Mouse (Mus musculus) gastrocnemius, postnatal 36 days (tissue): ENCODE data around the gene Robo2. TPM values are rescaled to one million over a fixed set of nuclear protein-coding genes. Genes with fewer than 3 reads are reported as not detected.
"Not testable (repeated sequence)": the region's sequence is repeated elsewhere in the genome, so short reads cannot be mapped to it uniquely, and the experiment has no call there.

ENCODE experiments used
- DNase-seq, 2 experiments: peaks; one replicate each; pipeline ENCODE4 v3.0.0; 2022
- intact Hi-C: fragments of 180-260 bp; cut with DNase I; formaldehyde crosslinking; loops from one replicate; pipeline ENCODE4 v1.15.1; 2025
- total RNA-seq, 2 experiments: library from RNA; stranded (reverse); gene quantifications; 2 replicates each; pipeline ENCODE4 v1.2.3; 2021

The Robo2 gene
- total RNA-seq, 2 experiments from 2014 or later, result 0.35 to 0.43 TPM

DNA sequence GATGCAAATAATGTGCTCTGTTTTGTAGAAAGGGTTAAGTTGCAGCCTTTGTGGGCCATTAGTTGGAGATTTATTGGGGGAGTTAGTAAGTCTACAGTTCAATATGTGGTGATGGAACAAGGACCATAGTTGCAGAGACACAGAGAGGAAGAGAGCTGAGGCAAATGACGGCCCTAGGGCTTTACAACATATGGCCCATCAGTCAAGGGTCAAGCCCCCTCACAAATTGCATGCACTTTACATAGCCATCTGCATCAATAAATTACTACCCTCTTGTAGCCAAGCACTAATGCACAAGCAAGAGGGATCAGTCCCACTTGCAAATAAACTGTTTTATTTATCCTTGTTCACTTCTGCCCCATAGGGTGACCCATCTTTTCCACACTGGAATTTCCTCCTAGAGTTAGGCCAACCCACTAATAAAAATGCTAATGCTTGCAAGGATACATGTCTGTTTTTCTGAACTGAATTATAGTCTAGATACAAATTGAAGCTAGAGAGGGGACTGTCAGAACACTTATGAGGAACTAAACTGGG, 194.7 kb downstream of the Robo2 start:
- intact Hi-C loops, result no loop called here
- DNase-seq, result no peak

DNA sequence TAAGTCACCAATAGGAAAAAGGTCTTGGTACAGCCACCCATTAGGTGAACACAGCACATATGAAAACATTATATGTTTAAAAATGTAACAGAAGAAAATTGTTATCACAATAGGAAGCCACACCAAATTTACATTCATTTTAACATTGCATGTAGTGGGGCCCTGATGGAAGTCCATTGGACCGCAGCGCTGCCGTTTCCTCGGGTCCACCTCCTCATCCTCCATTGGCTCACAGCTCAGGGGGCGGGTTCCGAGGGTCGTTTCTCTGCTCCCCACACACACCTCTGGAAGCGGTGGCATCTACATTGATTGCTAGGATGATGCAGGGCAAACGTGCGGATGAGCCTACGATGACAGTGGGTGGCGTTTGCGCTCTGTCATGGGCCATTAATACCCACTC, 195.8 kb downstream of the Robo2 start:
- intact Hi-C loops, result no loop called here
- DNase-seq, result no peak

DNA sequence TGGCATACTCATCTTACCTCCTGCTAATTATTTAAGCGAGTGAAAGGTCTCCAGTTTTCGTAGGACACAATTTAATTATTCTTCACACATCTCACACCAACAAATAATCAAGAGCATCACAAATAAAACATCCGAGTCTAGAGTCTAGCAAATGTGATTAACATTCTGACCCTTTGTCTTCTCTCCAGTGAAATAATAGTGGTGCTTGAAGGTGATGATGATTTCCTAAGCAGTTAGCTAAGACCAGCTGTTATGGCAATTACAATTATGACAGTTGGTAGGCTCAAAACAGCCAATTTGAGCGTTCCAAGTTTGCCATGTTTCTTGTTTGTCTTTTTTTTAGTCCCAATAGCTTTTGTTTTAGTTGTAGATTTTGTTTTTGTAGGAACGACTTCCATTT, 210.9 kb downstream of the Robo2 start:
- intact Hi-C loops, result no loop called here
- no peak for DNase-seq

DNA sequence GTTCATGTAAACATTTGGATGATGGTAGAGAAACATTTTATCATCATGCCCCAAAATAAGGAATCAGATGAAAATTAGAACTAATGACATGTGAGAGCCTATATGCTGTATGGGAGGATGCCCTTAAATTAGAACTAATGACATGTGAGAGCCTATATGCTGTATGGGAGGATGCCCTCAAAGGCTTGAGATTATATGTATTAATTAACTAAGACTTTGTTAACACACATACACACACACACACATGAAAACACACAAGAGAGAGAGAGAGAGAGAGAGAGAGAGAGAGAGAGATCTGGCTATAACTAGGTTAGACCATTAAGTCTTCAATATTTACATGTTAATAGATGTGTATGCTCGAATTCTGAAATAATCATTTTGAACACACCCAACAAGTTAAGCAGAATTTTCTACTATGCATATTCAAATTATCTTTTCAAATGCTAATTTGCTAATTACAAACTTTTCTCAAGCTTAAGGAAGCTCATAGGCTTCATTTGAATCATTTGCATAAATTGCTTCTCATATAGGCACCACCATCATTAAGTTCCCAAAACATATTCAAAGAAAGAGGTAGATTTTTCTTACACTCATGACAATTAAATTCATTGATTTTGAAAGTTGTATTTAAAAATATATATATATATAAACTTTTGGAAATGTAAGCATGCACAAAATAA, 211.5 kb downstream of the Robo2 start:
- no peak for DNase-seq
- intact Hi-C loops, result no loop called here

DNA sequence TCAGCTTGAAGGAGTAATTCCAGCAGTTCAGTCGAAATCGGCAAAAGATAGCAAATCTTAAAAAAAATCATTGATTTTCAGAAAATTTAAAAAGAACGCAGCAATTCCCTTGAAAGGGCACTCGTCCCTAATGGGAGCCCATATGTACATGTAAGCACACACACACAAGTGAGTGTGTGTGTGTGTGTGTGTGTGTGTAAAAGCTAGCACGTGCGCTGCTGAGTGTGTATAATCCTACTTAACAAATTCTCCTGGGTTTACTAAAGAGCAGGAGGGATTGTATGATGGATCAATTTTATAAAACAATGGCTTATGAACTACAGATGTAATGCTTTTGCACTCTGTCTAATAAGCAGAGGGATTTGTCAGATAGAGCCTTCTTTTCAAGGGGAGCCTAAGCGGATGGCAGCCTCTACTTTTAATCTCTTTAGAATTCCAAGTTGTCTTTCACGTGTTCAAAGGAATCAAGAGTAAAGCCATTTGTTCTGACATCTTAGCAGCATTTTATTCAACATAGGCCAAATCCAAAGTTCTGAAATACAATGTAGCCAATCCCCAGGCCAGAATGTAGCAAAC, 218.6 kb downstream of the Robo2 start:
- intact Hi-C loops, result no loop called here
- no peak for DNase-seq

DNA sequence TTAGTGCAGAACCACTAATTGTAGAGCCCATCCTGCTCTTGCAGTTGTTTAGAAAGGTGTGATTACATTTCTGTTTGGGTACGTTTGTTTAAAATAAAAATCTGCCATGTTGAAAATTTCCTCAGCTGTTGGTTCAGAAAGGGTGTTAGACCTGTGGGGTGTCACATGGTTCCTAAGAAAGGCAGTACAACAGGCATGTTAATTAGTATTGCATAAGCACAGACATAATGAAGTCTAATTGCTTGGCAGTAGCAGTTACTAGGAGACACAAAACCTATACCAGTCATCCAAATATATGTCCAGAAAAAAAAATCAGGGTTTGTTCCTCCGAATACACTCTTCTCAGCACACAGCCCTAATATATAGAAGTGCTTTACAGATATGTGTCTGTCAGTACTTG, 220.0 kb downstream of the Robo2 start:
- intact Hi-C loops, result no loop called here
- no peak for DNase-seq

DNA sequence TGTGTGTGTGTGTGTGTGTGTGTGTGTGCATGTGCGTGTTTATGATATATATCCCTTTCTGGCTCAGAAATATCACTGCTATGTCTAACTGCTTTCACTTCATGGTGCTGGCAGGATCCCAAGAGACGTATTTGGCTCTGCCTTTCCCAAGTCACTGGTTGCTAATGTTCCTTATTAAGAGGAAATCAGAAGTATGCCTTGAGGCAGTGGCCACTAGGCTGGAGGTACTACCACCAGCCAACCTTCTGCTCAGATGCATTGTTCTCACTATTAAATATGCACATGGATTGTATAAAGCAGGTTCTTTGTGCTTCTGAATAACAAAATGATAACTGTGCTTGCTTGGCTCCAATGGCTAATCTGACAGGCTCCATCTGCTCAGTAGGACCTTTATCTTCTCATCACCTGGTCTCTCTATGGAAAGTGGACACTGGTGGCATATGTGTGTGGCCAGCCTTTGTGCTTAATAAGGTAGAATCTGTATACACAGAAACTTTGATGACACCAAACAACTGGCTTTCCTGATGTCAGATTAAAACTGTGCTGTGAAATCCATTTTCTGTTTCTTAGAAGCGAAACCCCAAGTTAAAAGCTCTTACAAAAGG, 229.0 kb downstream of the Robo2 start:
- DNase-seq, result no peak
- intact Hi-C loops, result no loop called here

DNA sequence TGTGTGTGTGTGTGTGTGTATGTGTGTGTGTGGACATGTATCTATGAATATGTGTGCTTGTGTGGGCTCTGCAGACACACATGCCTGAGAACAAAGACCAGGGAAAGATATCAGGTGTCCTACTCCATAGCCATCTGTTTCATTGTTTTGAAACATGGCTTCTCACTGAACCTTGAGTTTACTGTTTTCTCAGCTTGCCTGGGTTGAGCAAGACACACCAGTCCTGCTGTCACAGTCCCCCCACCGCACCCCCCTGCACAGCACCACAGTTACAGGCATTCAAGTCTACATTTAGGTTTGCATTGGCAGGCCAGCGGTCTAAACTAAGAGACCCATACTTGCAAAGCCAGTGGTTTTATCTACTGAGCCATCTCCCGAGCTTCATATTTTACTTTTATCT, 239.0 kb downstream of the Robo2 start:
- DNase-seq, result no peak

DNA sequence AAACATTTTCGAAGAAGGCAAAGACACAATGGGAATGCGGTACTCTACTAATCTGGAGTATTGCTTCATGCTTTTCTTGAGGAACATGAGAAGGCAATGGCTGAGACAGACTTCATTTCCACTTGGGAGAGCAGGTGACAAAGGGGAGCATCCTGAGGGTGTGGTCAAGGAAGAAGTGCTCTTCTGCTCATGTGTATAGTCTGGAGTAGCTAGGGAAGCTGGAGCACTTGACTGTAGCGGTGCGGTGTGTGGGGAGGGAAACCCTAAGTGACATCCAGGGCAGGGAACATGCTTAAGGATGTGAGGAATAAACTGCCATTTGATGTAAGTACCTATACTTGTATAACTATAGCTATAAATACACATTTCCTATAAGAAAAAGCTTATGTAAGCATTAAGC, 242.0 kb downstream of the Robo2 start:
- intact Hi-C loops, result no loop called here
- no peak for DNase-seq

More for the DNA sequence above, 239.0 kb downstream of the Robo2 start:
- intact Hi-C loops, result no loop called here

DNA sequence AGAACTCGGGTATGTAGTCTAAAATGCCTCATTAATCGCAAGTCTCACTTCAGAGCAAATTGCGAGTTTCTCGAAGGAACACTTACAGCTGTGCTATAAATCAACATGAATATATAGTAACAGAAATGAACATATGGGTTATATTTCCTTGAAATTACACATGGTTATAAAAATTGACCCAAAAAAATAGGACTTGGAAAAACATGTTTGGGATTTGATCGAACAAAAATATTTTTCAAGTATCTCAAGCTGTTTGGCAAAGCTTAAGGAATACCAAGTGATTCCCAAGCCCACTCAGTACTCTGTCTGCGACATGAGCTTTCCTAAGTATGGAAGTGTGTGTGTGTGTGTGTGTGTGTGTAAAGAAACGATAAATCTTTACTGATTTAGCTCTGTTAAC, 242.5 kb downstream of the Robo2 start:
- intact Hi-C loops, result no loop called here
- DNase-seq, result no peak

DNA sequence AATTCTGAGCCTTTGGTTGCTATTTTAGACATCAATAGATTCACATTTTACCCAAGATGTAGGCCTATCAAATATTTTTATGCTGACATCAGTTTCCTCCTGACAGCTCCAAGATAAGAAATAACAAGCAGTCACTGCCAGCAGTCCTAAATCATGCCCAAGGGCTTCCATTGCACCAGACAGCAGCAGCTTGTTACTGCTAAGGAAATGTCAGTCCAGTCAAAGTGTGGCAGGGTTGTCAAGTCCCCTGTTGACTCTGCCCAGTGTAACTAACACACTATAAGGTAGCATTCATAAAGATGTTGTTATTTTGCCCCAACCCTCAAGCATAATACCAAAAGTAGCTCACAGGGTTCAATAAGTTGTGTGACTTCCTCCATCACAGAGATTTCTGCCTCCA, 243.8 kb downstream of the Robo2 start:
- intact Hi-C loops, result no loop called here
- no peak for DNase-seq

DNA sequence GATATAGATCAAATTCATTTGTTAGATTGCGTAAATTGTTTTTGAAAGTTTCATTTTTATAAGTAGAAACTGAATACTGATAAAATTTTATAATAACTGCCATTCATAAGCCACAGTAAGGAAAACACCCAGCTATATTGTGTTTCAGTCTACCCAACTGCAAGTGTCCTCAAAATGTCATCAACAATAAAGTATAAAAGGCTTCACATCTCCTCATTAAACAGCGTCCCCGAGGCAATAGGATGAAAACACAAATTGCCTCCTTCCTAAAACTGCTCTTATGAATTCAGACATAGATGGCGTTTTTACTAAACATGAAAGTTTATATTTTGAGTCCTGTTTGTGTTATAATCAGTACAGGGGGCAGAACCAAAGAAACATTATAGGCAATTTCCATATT, 249.6 kb downstream of the Robo2 start:
- no peak for DNase-seq
- intact Hi-C loops, result no loop called here

DNA sequence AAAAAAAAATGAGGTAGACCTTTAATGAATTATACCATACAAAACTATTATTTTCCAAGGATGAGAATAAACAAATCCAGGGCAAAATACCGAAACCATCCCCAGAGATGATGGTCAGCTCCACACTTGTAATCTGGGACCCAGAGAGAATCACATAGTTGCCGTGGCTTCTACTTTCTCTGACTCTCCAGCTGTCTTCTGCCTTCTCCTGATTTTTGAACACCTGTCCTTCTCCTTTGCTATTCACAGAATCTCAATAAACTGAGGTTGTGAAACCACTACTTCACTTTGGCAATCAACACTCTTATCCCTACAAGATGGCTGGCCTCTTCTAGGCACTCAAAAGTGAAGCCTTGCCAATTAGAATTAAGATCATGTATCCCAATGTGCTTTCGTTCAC, 252.4 kb downstream of the Robo2 start:
- no peak for DNase-seq
- intact Hi-C loops, result no loop called here

DNA sequence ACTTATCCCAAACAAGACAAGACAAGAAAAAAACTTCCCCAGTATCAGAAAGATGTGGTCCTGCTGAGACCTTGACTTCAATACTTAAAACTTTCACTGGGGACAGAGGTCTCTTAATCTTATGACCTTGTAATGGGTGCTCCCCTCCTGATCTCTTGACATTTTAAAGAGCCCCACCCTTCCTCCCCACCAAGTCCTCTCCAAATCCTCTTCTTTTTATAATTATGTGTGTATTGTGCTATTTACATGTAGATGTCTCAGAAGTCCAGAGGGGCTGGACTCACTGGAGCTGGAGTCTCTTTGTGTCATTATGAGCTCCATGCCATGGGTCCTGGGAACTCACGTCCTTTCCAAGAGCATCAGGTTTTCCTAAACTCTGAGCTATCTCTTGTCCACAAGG, 275.4 kb downstream of the Robo2 start:
- intact Hi-C loops, result no loop called here
- no peak for DNase-seq

DNA sequence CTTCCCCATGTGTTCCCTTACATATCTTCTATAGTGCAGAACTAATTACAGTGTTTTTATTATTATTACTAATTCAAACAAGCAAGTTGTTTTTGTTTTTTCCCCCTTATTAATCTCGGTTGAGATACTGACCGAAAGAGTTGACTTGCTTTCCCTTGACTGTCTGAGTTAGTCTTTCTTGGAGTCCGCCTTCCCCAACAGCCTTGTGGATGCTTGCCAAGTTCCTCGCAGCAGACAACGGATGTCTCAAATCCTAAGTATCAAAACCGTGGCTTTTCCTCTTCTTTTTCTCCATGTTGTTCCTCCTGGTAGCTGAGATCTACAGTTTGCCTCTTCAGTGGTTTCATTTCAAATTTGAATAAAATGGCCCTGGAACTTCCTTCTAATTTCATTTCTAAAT, 278.8 kb downstream of the Robo2 start:
- intact Hi-C loops, result no loop called here
- no peak for DNase-seq

DNA sequence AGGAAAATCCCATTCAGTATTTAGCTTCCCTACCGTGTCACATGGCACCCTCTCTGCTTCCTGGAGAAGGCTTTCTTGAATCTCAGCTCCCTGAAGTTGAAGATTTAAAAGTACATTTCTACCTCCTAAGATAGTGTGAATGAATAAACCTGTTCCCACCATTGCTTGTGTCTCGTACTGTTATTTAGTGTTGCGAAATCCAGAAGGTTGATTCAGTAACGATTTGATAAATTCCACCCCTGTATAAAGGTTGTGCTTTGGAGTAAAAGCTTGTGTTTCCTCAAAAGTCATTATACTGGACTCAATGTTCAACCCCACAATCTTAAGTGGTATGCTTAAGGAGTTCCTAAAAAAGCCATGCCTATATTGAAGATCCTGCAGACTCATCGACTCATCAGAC, 280.3 kb downstream of the Robo2 start:
- intact Hi-C loops, result no loop called here
- DNase-seq, result no peak

DNA sequence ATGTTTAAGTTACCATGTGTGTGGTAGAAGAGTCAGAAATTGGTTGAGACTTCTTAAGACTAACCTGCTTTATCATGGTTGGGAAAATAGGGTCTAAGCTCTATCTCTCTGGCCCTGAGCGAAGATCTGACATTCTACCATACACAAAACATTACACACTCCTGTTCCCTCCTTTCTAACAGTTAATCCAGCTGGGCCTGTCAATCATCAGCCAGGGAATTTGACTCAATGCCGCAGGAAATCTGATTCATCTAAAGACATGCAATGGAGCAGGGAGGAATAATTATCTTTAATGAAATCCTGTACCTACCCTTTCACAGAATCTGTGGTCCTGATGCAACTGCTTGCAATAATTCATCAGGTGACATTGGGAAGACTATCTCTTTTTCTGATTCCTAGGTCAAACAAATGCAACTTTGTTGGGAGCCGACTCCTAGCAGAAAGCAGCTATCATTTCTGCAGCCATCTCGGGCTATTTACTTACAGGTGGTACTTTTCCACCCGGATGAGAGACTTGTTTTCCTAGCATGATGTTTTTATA, 283.1 kb downstream of the Robo2 start:
- DNase-seq, result no peak
- intact Hi-C loops, result no loop called here

DNA sequence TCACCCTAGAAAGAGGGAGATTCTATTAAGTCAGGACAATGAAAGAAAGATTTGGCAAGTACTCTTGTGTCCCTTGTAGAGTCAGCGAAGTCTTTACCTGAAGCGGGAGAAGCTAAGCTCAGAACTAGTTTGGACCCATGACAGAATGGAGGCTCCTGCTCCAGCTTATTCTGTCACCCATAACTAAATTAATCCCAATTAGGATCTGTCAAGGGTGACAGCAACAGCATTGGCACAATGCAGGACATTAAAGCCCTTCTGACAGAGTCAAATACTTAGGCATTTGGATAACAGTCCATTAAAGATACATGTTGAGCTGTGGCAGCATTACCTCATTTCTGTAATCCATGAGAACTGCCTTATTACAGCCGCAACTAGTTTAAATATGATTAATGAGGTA, 298.5 kb downstream of the Robo2 start:
- intact Hi-C loops, result no loop called here
- DNase-seq, result no peak

DNA sequence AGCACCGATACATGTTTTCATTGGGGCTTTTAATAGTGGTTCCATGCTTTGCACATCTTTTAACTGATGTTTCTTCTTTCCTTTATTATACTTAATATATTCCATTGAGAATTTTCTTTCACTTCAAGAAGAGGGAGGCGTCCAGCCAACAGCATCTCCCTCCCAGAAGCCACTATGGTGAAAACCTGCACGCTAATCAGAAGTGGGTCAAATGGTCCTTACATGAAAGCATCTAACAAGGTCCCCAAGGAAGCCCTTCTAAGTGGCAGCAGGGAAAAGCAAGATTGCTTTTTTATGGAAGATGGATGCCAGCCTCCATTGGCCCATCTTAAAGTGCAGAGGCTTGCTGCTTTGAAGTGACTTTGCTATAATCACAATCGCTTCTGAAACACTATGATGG, 300.5 kb downstream of the Robo2 start:
- intact Hi-C loops, result no loop called here
- no peak for DNase-seq

DNA sequence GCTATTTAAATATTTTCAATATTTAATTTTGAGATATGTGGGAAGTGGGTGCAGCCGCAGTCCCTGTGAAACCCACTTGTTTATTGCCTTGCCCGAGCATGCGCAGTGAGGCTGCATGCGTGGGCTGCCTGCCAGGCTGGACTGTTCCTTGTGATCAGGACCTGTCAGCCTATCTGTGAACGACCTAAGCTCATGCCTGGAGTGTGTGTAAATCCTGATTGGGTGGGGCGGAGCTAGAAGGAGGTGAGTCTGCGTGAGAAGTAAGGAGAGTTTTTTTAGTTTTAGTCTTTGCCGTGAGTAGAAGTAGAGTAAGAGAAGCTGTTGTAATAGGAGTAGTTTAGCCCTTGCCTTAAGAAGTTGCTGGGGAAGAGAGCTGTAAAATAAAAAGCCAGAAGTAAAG, 307.2 kb downstream of the Robo2 start:
- DNase-seq, intact Hi-C loops: not testable (repeated sequence)

DNA sequence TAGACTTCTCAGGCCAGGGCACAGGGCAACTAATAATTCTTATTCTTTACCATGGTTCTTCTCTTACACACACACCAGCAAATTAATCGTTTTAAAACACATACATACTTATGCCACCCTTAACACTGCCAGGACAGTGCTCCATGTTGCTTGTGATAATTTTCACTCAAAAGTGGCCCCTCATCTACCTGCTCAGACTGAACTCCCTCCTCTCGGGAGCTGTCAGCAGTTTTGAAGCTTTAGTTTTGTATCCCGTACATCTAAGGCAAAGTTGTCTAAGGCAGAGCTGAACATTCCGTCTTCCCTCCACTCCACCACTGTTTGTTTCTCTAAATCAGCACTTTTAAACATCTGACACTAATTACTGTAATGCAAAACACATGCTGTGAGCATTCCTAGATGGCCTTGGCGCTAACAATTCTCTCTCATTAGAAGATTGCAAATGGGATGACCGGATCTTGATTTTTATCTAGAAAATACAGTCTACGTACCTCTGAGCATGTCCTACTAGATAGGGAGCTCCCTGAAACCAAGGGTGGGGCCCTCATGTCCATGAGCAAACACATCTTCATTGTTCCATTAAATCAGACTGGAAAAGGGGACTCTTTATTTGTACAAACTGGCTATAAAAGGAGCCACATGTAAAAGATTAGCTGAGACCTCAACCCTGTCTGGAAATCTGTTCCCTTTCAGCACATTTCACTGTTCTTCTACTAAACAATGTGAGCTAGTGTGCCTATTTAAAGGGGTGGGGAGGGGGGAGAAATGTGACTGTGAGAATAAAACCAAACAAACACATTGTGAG, 318.4 kb downstream of the Robo2 start:
- DNase-seq, result no peak
- intact Hi-C loops, result no loop called here
